Mouse (Mus musculus): Measurements from ENCODE around the gene Snx29. TPM values are rescaled to one million over a fixed set of nuclear protein-coding genes. Genes with fewer than 3 reads are reported as not detected.

Snx29 gene
- polyA plus RNA-seq, 1 experiment from 2014 or later, result 12.5 TPM

- Histone ChIP-seq H3K9ac (ENCODE audit: low read length) (no peak overlapping the region), H3K36me3 (ENCODE audit: control insufficient read depth, insufficient read depth, low read length) (no peaks in the 10 kb centered on the region), H3K27me3 (ENCODE audit: control insufficient read depth, insufficient read depth, low read length) (no peaks in the 10 kb centered on the region), H3K4me2 (ENCODE audit: low read depth, low read length, severe bottlenecking) (no peak overlapping the region), H3K9me3 (ENCODE audit: control insufficient read depth, low read length) (no peaks in the 10 kb centered on the region), H3K4me1 (replicated peaks; ENCODE audit: control insufficient read depth, insufficient read depth, low read length) (no peaks in the 10 kb centered on the region), H3K4me3 (ENCODE audit: low read depth, low read length) (no peak overlapping the region), H3K27ac (ENCODE audit: low read depth, low read length) (no peak overlapping the region)
- DNase-seq (ENCODE audit: low spot score) (no peak), ATAC-seq (replicated peaks; ENCODE audit: low FRiP score) (no peak)
- 79% methylated on average over 4 of the region's 4 CpGs for WGBS
Measured at GRCm38 (mm10) chr16:11785806-11786205, 463.1 kb downstream of the Snx29 start.

GRCm38 (mm10) chr16:11790476-11790875 lies 467.8 kb downstream of the Snx29 start:
- DNase-seq (ENCODE audit: low spot score) (no peak), ATAC-seq (replicated peaks; ENCODE audit: low FRiP score) (no peak)

GRCm38 (mm10) chr16:11793391-11793790 lies 470.7 kb downstream of the Snx29 start:
- Histone ChIP-seq H3K27me3 (ENCODE audit: control insufficient read depth, insufficient read depth, low read length) (no peaks in the 10 kb centered on the region), H3K4me2 (ENCODE audit: low read depth, low read length, severe bottlenecking) (no peak overlapping the region), H3K9ac (ENCODE audit: low read length) (no peak overlapping the region), H3K4me1 (replicated peaks; ENCODE audit: control insufficient read depth, insufficient read depth, low read length) (no peaks in the 10 kb centered on the region), H3K36me3 (ENCODE audit: control insufficient read depth, insufficient read depth, low read length) (no peaks in the 10 kb centered on the region), H3K4me3 (ENCODE audit: low read depth, low read length) (no peak overlapping the region), H3K27ac (ENCODE audit: low read depth, low read length) (no peak overlapping the region), H3K9me3 (ENCODE audit: control insufficient read depth, low read length) (no peaks in the 10 kb centered on the region)
- ATAC-seq (replicated peaks; ENCODE audit: low FRiP score), result no peak
- 16% methylated on average over 2 of the region's 2 CpGs for WGBS
- DNase-seq (ENCODE audit: low spot score), result no peak

More at GRCm38 (mm10) chr16:11790476-11790875, 467.8 kb downstream of the Snx29 start:
- Histone ChIP-seq H3K27me3 (ENCODE audit: control insufficient read depth, insufficient read depth, low read length) (no peaks in the 10 kb centered on the region), H3K27ac (ENCODE audit: low read depth, low read length) (no peak overlapping the region), H3K4me2 (ENCODE audit: low read depth, low read length, severe bottlenecking) (no peak overlapping the region), H3K9me3 (ENCODE audit: control insufficient read depth, low read length) (no peaks in the 10 kb centered on the region), H3K36me3 (ENCODE audit: control insufficient read depth, insufficient read depth, low read length) (no peaks in the 10 kb centered on the region), H3K4me3 (ENCODE audit: low read depth, low read length) (no peak overlapping the region), H3K9ac (ENCODE audit: low read length) (no peak overlapping the region), H3K4me1 (replicated peaks; ENCODE audit: control insufficient read depth, insufficient read depth, low read length) (no peaks in the 10 kb centered on the region)
- WGBS, result 92% methylated on average over 3 of the region's 3 CpGs

DNA sequence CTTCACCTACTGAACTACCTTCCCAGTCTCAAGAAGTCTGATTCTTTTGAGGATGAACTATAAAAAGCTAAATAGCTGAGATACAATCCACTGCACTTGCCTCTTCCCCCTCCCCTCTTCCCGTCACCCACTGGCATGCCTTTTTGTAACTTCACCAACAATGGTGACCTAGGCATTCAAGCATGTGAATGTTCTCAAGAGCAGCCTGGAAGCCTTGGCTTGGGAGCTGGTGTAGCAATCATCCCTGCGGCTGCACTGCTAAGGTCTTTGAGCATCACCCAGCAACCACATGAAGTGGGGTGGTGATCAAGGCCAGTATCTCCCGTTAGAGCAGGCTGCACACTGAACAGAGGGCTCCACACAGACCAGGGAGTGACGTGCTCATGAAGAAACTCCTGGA lies 471.9 kb downstream of the Snx29 start:
- no peak for ATAC-seq (replicated peaks; ENCODE audit: low FRiP score)
- H3K4me3 ChIP-seq (ENCODE audit: low read depth, low read length), result no peak overlapping the region
- H3K27me3 ChIP-seq (ENCODE audit: control insufficient read depth, insufficient read depth, low read length), result no peaks in the 10 kb centered on the region
- no peak overlapping the region for H3K4me2 ChIP-seq (ENCODE audit: low read depth, low read length, severe bottlenecking)
- WGBS, result 56% methylated on average over 4 of the region's 4 CpGs
- DNase-seq (ENCODE audit: low spot score), result no peak
- no peaks in the 10 kb centered on the region for H3K36me3 ChIP-seq (ENCODE audit: control insufficient read depth, insufficient read depth, low read length)
- no peak overlapping the region for H3K27ac ChIP-seq (ENCODE audit: low read depth, low read length)
- H3K9ac ChIP-seq (ENCODE audit: low read length), result no peak overlapping the region
- no peaks in the 10 kb centered on the region for H3K9me3 ChIP-seq (ENCODE audit: control insufficient read depth, low read length)
- H3K4me1 ChIP-seq (replicated peaks; ENCODE audit: control insufficient read depth, insufficient read depth, low read length), result no peaks in the 10 kb centered on the region

- WGBS, result 76% methylated on average over 7 of the region's 7 CpGs
- Histone ChIP-seq H3K36me3 (ENCODE audit: control insufficient read depth, insufficient read depth, low read length) (no peaks in the 10 kb centered on the region), H3K27ac (ENCODE audit: low read depth, low read length) (no peak overlapping the region), H3K9me3 (ENCODE audit: control insufficient read depth, low read length) (no peaks in the 10 kb centered on the region), H3K4me1 (replicated peaks; ENCODE audit: control insufficient read depth, insufficient read depth, low read length) (no peaks in the 10 kb centered on the region), H3K4me2 (ENCODE audit: low read depth, low read length, severe bottlenecking) (no peak overlapping the region), H3K27me3 (ENCODE audit: control insufficient read depth, insufficient read depth, low read length) (no peaks in the 10 kb centered on the region), H3K9ac (ENCODE audit: low read length) (no peak overlapping the region), H3K4me3 (ENCODE audit: low read depth, low read length) (no peak overlapping the region)
- DNase-seq (ENCODE audit: low spot score) (no peak), ATAC-seq (replicated peaks; ENCODE audit: low FRiP score) (no peak)
Measured at GRCm38 (mm10) chr16:11795758-11796460, 473.2 kb downstream of the Snx29 start.

DNA sequence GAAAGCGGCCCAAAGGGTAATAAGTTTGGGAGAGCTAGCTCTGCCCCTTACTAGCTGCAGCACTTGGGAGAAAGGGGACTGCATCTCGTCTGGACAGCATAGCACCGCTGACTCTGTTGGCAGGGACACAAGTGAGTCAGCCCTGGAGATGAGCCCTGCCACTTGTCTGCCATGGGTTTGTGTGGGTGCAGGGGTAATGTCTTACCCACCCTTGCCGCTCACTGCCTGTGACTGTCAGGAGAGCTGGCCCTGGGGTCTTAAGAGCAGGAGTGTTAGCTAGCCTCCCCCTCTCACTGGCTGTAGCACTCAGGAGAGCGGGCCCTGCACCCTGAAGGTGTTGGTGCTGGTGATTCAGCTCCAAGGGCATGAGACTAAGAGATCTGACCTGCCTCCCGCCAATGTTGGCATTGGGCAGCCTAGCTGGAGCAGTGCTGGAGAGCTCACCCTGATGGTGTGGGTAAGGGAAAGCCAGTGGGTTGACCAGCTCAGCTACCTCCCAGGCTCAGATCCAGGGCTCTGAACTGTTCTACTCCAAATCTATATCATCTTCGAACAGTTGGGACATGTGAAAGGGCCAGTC lies 479.3 kb downstream of the Snx29 start:
- Histone ChIP-seq H3K9me3 (ENCODE audit: control insufficient read depth, low read length) (no peaks in the 10 kb centered on the region), H3K36me3 (ENCODE audit: control insufficient read depth, insufficient read depth, low read length) (no peaks in the 10 kb centered on the region), H3K4me1 (replicated peaks; ENCODE audit: control insufficient read depth, insufficient read depth, low read length) (no peaks in the 10 kb centered on the region), H3K4me3 (ENCODE audit: low read depth, low read length) (no peak overlapping the region), H3K27ac (ENCODE audit: low read depth, low read length) (no peak overlapping the region), H3K4me2 (ENCODE audit: low read depth, low read length, severe bottlenecking) (no peak overlapping the region), H3K27me3 (ENCODE audit: control insufficient read depth, insufficient read depth, low read length) (no peaks in the 10 kb centered on the region), H3K9ac (ENCODE audit: low read length) (no peak overlapping the region)
- no peak for DNase-seq (ENCODE audit: low spot score)
- ATAC-seq (replicated peaks; ENCODE audit: low FRiP score), result no peak
- 90% methylated on average over 7 of the region's 7 CpGs for WGBS

Other genes starting within 250 kb of the Snx29 start
- 30.5 and 32.2 TPM in 2 replicates for gene Txndc11, start 188.3 kb upstream of the Snx29 start, polyA plus RNA-seq (2014; fragmentation: Nextera tagmentation; extraction: Ambion mirVana)
- gene Zc3h7a, start 146.5 kb upstream of the Snx29 start, polyA plus RNA-seq (2014; fragmentation: Nextera tagmentation; extraction: Ambion mirVana), result 91.2 and 100 TPM in 2 replicates
- gene Rsl1d1, start 119.6 kb upstream of the Snx29 start, polyA plus RNA-seq (2014; fragmentation: Nextera tagmentation; extraction: Ambion mirVana), result 254 and 263 TPM in 2 replicates
- gene Gspt1, start 68.6 kb upstream of the Snx29 start, polyA plus RNA-seq (2014; fragmentation: Nextera tagmentation; extraction: Ambion mirVana), result 107 and 111 TPM in 2 replicates
- gene Tnfrsf17, start 9.1 kb upstream of the Snx29 start, polyA plus RNA-seq (2014; fragmentation: Nextera tagmentation; extraction: Ambion mirVana), result 0.35 TPM in 1 of 2 replicates, not detected in the other

Data from forebrain, embryonic 11.5 days (tissue).